Mouse (Mus musculus) small intestine, adult 2 months (tissue): ENCODE measurements around the gene Dnajc1. TPM values are rescaled to one million over a fixed set of nuclear protein-coding genes. Genes with fewer than 3 reads are reported as not detected.

Source experiments
- H3K27ac ChIP-seq: fragments of 200-500 bp; 2 replicates; pipeline ENCODE4 v1.5.1; 2012; ENCODE audit warnings: low read depth, low read length, control low read depth, inconsistent platforms; ENCODE audit not compliant: insufficient read depth
- H3K27me3 ChIP-seq: fragments of 200-500 bp; 2 replicates; pipeline ENCODE4 v1.6.1; 2012; ENCODE audit warnings: mild to moderate bottlenecking, moderate library complexity, low read length, inconsistent platforms; ENCODE audit not compliant: control insufficient read depth, insufficient read depth
- H3K36me3 ChIP-seq: fragments of 200-500 bp; 2 replicates; pipeline ENCODE4 v1.6.1; 2012; ENCODE audit warnings: mild to moderate bottlenecking, low read length, control low read depth, inconsistent platforms; ENCODE audit not compliant: control insufficient read depth, insufficient read depth
- H3K4me1 ChIP-seq: fragments of 200-500 bp; 2 replicates; pipeline ENCODE4 v1.6.1; 2012; ENCODE audit warnings: low read length, inconsistent platforms, mixed read lengths; ENCODE audit not compliant: control insufficient read depth, insufficient read depth, insufficient read length
- H3K4me3 ChIP-seq: fragments of 200-500 bp; 2 replicates; pipeline ENCODE4 v1.5.1; 2012; ENCODE audit warnings: low read depth, mild to moderate bottlenecking, control low read depth, inconsistent platforms, low read length, moderate library complexity
- CTCF ChIP-seq: fragments of 200-500 bp; IDR thresholded peaks from 2 replicates; pipeline ENCODE4 v1.5.1; 2012; ENCODE audit warnings: low read depth, mild to moderate bottlenecking, control low read depth, inconsistent platforms, low read length, moderate library complexity, mixed read lengths; ENCODE audit not compliant: insufficient replicate concordance, insufficient read length; ENCODE audit errors: extremely low read depth
- POLR2A ChIP-seq: fragments of 200-500 bp; IDR thresholded peaks from 2 replicates; pipeline ENCODE4 v1.6.1; 2012; ENCODE audit warnings: low read depth, mild to moderate bottlenecking, control low read depth, inconsistent platforms, low read length, moderate library complexity
- WGBS: fragments of 180-500 bp; shearing (Covaris S2); methylation state at CpG from one replicate; pipeline ENCODE4 v1.1.7; 2018; 5-methylcytosine and 5-hydroxymethylcytosine counted together
- polyA plus RNA-seq: library from polyadenylated mRNA; depleted of rRNA; stranded (reverse); fragments of >200 nt; gene quantifications from 2 replicates; pipeline ENCODE4 v1.2.3, GENCODE M21; 2012

The Dnajc1 gene
- polyA plus RNA-seq, 1 experiment: 25.2 TPM

GRCm38 (mm10) chr2:18343464-18343863 is 49.2 kb downstream of the Dnajc1 start:
- Histone ChIP-seq H3K4me3 (no peak overlapping the region), H3K27me3 (no peaks in the 10 kb centered on the region), H3K4me1 (no peaks in the 10 kb centered on the region), H3K36me3 (no peaks in the 10 kb centered on the region), H3K27ac (no peak overlapping the region)
- no peak for TF ChIP-seq CTCF
- TF ChIP-seq POLR2A: no peak
- WGBS: 74% methylated on average over 2 of the region's 2 CpGs

GRCm38 (mm10) chr2:18318671-18319070 is 74.0 kb downstream of the Dnajc1 start:
- H3K27ac ChIP-seq: no peak overlapping the region
- no peaks in the 10 kb centered on the region for H3K36me3 ChIP-seq
- no peaks in the 10 kb centered on the region for H3K4me1 ChIP-seq
- TF ChIP-seq CTCF: no peak
- no peaks in the 10 kb centered on the region for H3K27me3 ChIP-seq
- H3K4me3 ChIP-seq: no peak overlapping the region
- 90% methylated on average over 2 of the region's 2 CpGs for WGBS

GRCm38 (mm10) chr2:18317503-18318281 is 74.9 kb downstream of the Dnajc1 start:
- no peak overlapping the region for H3K27ac ChIP-seq
- H3K27me3 ChIP-seq: no peaks in the 10 kb centered on the region
- no peak overlapping the region for H3K4me3 ChIP-seq
- WGBS: 77% methylated on average over 7 of the region's 7 CpGs
- no peaks in the 10 kb centered on the region for H3K4me1 ChIP-seq
- TF ChIP-seq POLR2A (no peak), CTCF (no peak)
- no peaks in the 10 kb centered on the region for H3K36me3 ChIP-seq

- H3K36me3 ChIP-seq: no peaks in the 10 kb centered on the region
- TF ChIP-seq CTCF (no peak), POLR2A (no peak)
- H3K4me3 ChIP-seq: no peak overlapping the region
- no peak overlapping the region for H3K27ac ChIP-seq
- 94% methylated on average over 2 of the region's 2 CpGs for WGBS
- no peaks in the 10 kb centered on the region for H3K27me3 ChIP-seq
- H3K4me1 ChIP-seq: no peaks in the 10 kb centered on the region
Measured at GRCm38 (mm10) chr2:18316909-18317308, 75.7 kb downstream of the Dnajc1 start.

GRCm38 (mm10) chr2:18310261-18311104 is 82.1 kb downstream of the Dnajc1 start:
- WGBS: 97% methylated on average over 4 of the region's 4 CpGs
- TF ChIP-seq CTCF (no peak), POLR2A (no peak)
- Histone ChIP-seq H3K36me3 (no peaks in the 10 kb centered on the region), H3K27ac (no peak overlapping the region), H3K4me1 (no peaks in the 10 kb centered on the region), H3K4me3 (no peak overlapping the region), H3K27me3 (no peaks in the 10 kb centered on the region)

- TF ChIP-seq CTCF: no peak
- no peak for TF ChIP-seq POLR2A
- no peaks in the 10 kb centered on the region for H3K36me3 ChIP-seq
- H3K4me1 ChIP-seq: no peaks in the 10 kb centered on the region
- no peak overlapping the region for H3K27ac ChIP-seq
- 72% methylated on average over 7 of the region's 7 CpGs for WGBS
- no peaks in the 10 kb centered on the region for H3K27me3 ChIP-seq
- no peak overlapping the region for H3K4me3 ChIP-seq
Measured at GRCm38 (mm10) chr2:18307440-18308305, 85.0 kb downstream of the Dnajc1 start.
